Comparison of ENCODE assay signal across 8 mouse cellular contexts in the genomic region with DNA sequence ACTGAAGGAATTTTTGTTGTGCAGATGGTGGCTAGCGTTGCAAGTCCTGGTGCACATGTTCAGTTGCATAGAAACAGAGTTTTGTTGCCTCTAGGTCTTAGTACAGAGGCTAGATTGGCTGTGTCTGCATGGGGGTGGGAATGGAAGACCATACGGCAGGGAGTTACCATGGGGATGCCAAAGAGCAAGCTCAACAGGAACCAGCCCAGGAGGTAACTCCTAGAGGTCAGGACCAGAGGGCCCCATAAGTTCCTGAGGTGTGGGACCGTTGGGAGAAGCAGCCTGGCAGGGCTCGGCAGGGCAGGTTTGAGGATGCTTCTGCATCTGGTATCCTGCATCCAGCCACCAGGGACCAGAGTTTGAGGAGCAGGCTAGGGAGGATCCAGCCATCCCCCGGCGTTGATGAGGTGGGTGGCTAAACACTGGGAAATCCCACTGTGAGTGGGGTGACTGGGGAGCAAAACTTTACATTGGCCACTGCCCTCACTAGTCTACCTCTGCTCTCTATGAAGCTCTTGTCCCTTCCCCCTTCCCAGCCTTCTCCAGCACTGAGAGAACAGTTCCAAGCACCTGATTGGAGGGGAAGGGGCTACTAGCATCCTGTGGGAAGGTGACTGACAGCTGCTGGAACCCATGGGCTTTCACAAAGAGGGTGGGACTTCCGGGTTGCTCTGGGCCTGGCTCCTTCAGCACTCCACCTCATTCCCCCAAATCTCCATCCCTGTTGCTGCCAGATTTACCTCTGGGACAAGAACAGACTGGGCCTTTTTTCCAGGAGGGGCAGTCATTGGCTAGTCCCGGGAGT. TPM values are rescaled to one million over a fixed set of nuclear protein-coding genes. Genes with fewer than 3 reads are reported as not detected.
DNase-seq lines count a peak whose midpoint lies in the region; ATAC-seq and TF ChIP-seq lines count a peak whose summit lies in the region.

No protein-coding gene starts in this region.

- H3K4me2 ChIP-seq in kidney, embryonic 14.5 days (replicated peaks; ENCODE audit: low read depth, low read length): peak overlapping the region; percentile 97
- peak overlapping the region; percentile 96 for H3K4me2 ChIP-seq in heart, embryonic 14.5 days (ENCODE audit: low read length)
- H3K4me2 ChIP-seq in stomach, postnatal 0 days (replicated peaks; ENCODE audit: low read depth): peak overlapping the region; percentile 90

- peak overlapping the region; percentile 90 for H3K4me3 ChIP-seq in kidney, embryonic 14.5 days (ENCODE audit: low read length)
- peak overlapping the region; percentile 71 for H3K4me3 ChIP-seq in brown adipose tissue, adult 24 weeks (ENCODE audit: insufficient read depth, low read depth, low read length)
- peak overlapping the region; percentile 87 to 97 for H3K4me3 ChIP-seq in heart, embryonic 14.5 days (ENCODE audit: control insufficient read depth in 1 of 2, insufficient read depth in 1 of 2, low read depth in 1 of 2, low read length in 2 of 2)
- peak overlapping the region; percentile 79 for H3K4me3 ChIP-seq in stomach, postnatal 0 days (ENCODE audit: low read depth, low read length)

- H3K9ac ChIP-seq in kidney, embryonic 14.5 days (ENCODE audit: low read depth, low read length): peak overlapping the region; percentile 85
- peak overlapping the region; percentile 88 for H3K9ac ChIP-seq in heart, embryonic 14.5 days (ENCODE audit: low read length)
- peak overlapping the region; percentile 41 for H3K9ac ChIP-seq in stomach, postnatal 0 days (ENCODE audit: low read length)

- peak; percentile 45 for ATAC-seq in kidney, embryonic 14.5 days (ENCODE audit: low FRiP score, low TSS enrichment)
- no peak for ATAC-seq in heart, embryonic 14.5 days (ENCODE audit: insufficient number of reproducible peaks, insufficient read depth, low FRiP score, low read depth)
- no peak for ATAC-seq in stomach, postnatal 0 days (ENCODE audit: low FRiP score, low TSS enrichment)

- no peaks in the 10 kb centered on the region for H3K27me3 ChIP-seq in kidney, embryonic 14.5 days (ENCODE audit: control insufficient read depth, insufficient read depth, low read length)
- no peaks in the 10 kb centered on the region for H3K27me3 ChIP-seq in heart, embryonic 14.5 days (ENCODE audit: control insufficient read depth, insufficient read depth, low read length)
- H3K27me3 ChIP-seq in stomach, postnatal 0 days (ENCODE audit: control insufficient read depth, insufficient read depth, low read length): no peaks in the 10 kb centered on the region

- 6% methylated on average over 8 of the region's 8 CpGs for WGBS in kidney, embryonic 14.5 days
- WGBS in heart, embryonic 14.5 days: 14% methylated on average over 8 of the region's 8 CpGs
- WGBS in stomach, postnatal 0 days: 8% methylated on average over 8 of the region's 8 CpGs

- no peaks in the 10 kb centered on the region for H3K9me3 ChIP-seq in kidney, embryonic 14.5 days (ENCODE audit: control insufficient read depth, low read length)
- H3K9me3 ChIP-seq in heart, embryonic 14.5 days (ENCODE audit: control insufficient read depth, low read length): no peaks in the 10 kb centered on the region
- H3K9me3 ChIP-seq in stomach, postnatal 0 days (ENCODE audit: control insufficient read depth, low read length): no peaks in the 10 kb centered on the region

- H3K4me1 ChIP-seq in kidney, embryonic 14.5 days (ENCODE audit: control insufficient read depth, insufficient read depth, low read length): peaks cover 16% of the 10 kb centered on the region
- peaks cover 7% of the 10 kb centered on the region; the same call in 1 of the 2 replicates for H3K4me1 ChIP-seq in brown adipose tissue, adult 24 weeks (ENCODE audit: control insufficient read depth, insufficient read depth, insufficient read length, low read length)
- peaks cover 15 to 21% of the 10 kb centered on the region in 2 experiments for H3K4me1 ChIP-seq in heart, embryonic 14.5 days (ENCODE audit: control insufficient read depth in 2 of 2, insufficient read depth in 2 of 2, low read length in 2 of 2)
- peaks cover 3% of the 10 kb centered on the region; the same call in 1 of the 2 replicates for H3K4me1 ChIP-seq in stomach, postnatal 0 days (replicated peaks; ENCODE audit: control insufficient read depth, insufficient read depth)

- TF ChIP-seq EP300 in stomach, postnatal 0 days (optimal IDR thresholded peaks at IDR 0.05): no peak

- DNase-seq in kidney, adult 8-10 months: no peak
- DNase-seq in layer of hippocampus, adult 9-11 months: peak; percentile 75
- DNase-seq in mesoderm, embryonic 11.5 days (ENCODE audit: low read depth, low spot score): peak; percentile 88
- DNase-seq in stomach, postnatal 0 days (ENCODE audit: low spot score): peak; percentile 34
- DNase-seq in gastrocnemius, postnatal 25 days: no peak

- TF ChIP-seq CTCF in stomach, postnatal 0 days (IDR thresholded peaks at IDR 0.05; ENCODE audit: low read depth): no peak

- no peak overlapping the region for H3K27ac ChIP-seq in kidney, embryonic 14.5 days (ENCODE audit: low read depth, low read length)
- H3K27ac ChIP-seq in brown adipose tissue, adult 24 weeks (replicated peaks; ENCODE audit: low read depth, low read length): no peak overlapping the region
- H3K27ac ChIP-seq in heart, embryonic 14.5 days (replicated peaks in 1 of 2; ENCODE audit: control insufficient read depth in 1 of 2, insufficient read depth in 1 of 2, low read depth in 2 of 2, low read length in 2 of 2): no peak overlapping the region
- H3K27ac ChIP-seq in stomach, postnatal 0 days (replicated peaks): no peak overlapping the region

- H3K36me3 ChIP-seq in kidney, embryonic 14.5 days (ENCODE audit: control insufficient read depth, insufficient read depth, low read length): peaks cover 21% of the 10 kb centered on the region; the same call in 1 of the 2 replicates
- H3K36me3 ChIP-seq in heart, embryonic 14.5 days (ENCODE audit: control insufficient read depth, insufficient read depth, low read length): peaks cover 30% of the 10 kb centered on the region
- peaks cover 6% of the 10 kb centered on the region for H3K36me3 ChIP-seq in stomach, postnatal 0 days (ENCODE audit: control insufficient read depth, insufficient read depth, low read length)

RNA-seq across cellular contexts. Expression of gene Hdgfl2, which starts 1.5 kb away (rescaled TPM):
- polyA plus RNA-seq in kidney, embryonic 14.5 days (2014; fragmentation: Nextera tagmentation; extraction: Ambion mirVana): 85.1 and 118 TPM in 2 replicates
- polyA plus RNA-seq in brown adipose tissue, adult 24 weeks (2012; ENCODE audit: insufficient read depth, insufficient read length, missing spikeins): 17.6 and 19.3 TPM in 2 replicates
- polyA plus RNA-seq in heart, embryonic 14.5 days (2014; fragmentation: Nextera tagmentation; extraction: Ambion mirVana): 56.5 and 57.5 TPM in 2 replicates
- 37.8 and 38.4 TPM in 2 replicates for polyA plus RNA-seq in stomach, postnatal 0 days (2015; fragmentation: Nextera tagmentation; extraction: Ambion mirVana)
- total RNA-seq in gastrocnemius, postnatal 25 days (2021): 10 to 100 TPM; 21.5 to 24.2 TPM

RNA-seq across cellular contexts. Expression of gene Ubxn6, which starts 6.2 kb away (rescaled TPM):
- polyA plus RNA-seq in kidney, embryonic 14.5 days (2014; fragmentation: Nextera tagmentation; extraction: Ambion mirVana): 34.4 and 42.8 TPM in 2 replicates
- 41.1 and 69.6 TPM in 2 replicates for polyA plus RNA-seq in brown adipose tissue, adult 24 weeks (2012; ENCODE audit: insufficient read depth, insufficient read length, missing spikeins)
- polyA plus RNA-seq in heart, embryonic 14.5 days (2014; fragmentation: Nextera tagmentation; extraction: Ambion mirVana): 41.3 and 42.5 TPM in 2 replicates
- polyA plus RNA-seq in stomach, postnatal 0 days (2015; fragmentation: Nextera tagmentation; extraction: Ambion mirVana): 43.0 and 45.1 TPM in 2 replicates
- 10 to 100 TPM; 42.7 to 46.1 TPM for total RNA-seq in gastrocnemius, postnatal 25 days (2021)

RNA-seq across cellular contexts. Expression of gene Plin4, which starts 28.6 kb away (rescaled TPM):
- 0.08 and 0.17 TPM in 2 replicates for polyA plus RNA-seq in kidney, embryonic 14.5 days (2014; fragmentation: Nextera tagmentation; extraction: Ambion mirVana)
- 195 and 205 TPM in 2 replicates for polyA plus RNA-seq in brown adipose tissue, adult 24 weeks (2012; ENCODE audit: insufficient read depth, insufficient read length, missing spikeins)
- 0.15 and 0.19 TPM in 2 replicates for polyA plus RNA-seq in heart, embryonic 14.5 days (2014; fragmentation: Nextera tagmentation; extraction: Ambion mirVana)
- polyA plus RNA-seq in stomach, postnatal 0 days (2015; fragmentation: Nextera tagmentation; extraction: Ambion mirVana): 0.95 and 1.4 TPM in 2 replicates
- total RNA-seq in gastrocnemius, postnatal 25 days (2021): 100 to 1,000 TPM; 177 to 234 TPM

RNA-seq across cellular contexts. Expression of gene Plin5, which starts 36.4 kb away (rescaled TPM):
- 1.1 and 1.3 TPM in 2 replicates for polyA plus RNA-seq in kidney, embryonic 14.5 days (2014; fragmentation: Nextera tagmentation; extraction: Ambion mirVana)
- 138 and 171 TPM in 2 replicates for polyA plus RNA-seq in brown adipose tissue, adult 24 weeks (2012; ENCODE audit: insufficient read depth, insufficient read length, missing spikeins)
- polyA plus RNA-seq in heart, embryonic 14.5 days (2014; fragmentation: Nextera tagmentation; extraction: Ambion mirVana): 0.88 and 1.1 TPM in 2 replicates
- 0.48 and 0.65 TPM in 2 replicates for polyA plus RNA-seq in stomach, postnatal 0 days (2015; fragmentation: Nextera tagmentation; extraction: Ambion mirVana)
- 10 to 100 TPM; 27.7 to 29.0 TPM for total RNA-seq in gastrocnemius, postnatal 25 days (2021)

RNA-seq across cellular contexts. Expression of gene Chaf1a, which starts 40.7 kb away (rescaled TPM):
- 14.1 and 25.4 TPM in 2 replicates for polyA plus RNA-seq in kidney, embryonic 14.5 days (2014; fragmentation: Nextera tagmentation; extraction: Ambion mirVana)
- 0.99 and 2.7 TPM in 2 replicates for polyA plus RNA-seq in brown adipose tissue, adult 24 weeks (2012; ENCODE audit: insufficient read depth, insufficient read length, missing spikeins)
- 9.0 and 9.2 TPM in 2 replicates for polyA plus RNA-seq in heart, embryonic 14.5 days (2014; fragmentation: Nextera tagmentation; extraction: Ambion mirVana)
- 4.5 and 5.0 TPM in 2 replicates for polyA plus RNA-seq in stomach, postnatal 0 days (2015; fragmentation: Nextera tagmentation; extraction: Ambion mirVana)
- total RNA-seq in gastrocnemius, postnatal 25 days (2021): 1 to 10 TPM in 1 of 2 experiments, under 1 TPM in 1; 0.79 to 1.3 TPM

Comparison
In these comparisons a context has a peak if more than half of its experiments do, and no peak if none do; other contexts are left out.
1. DNase-seq: peak in layer of hippocampus, adult 9-11 months (single experiment), mesoderm, embryonic 11.5 days (single experiment) and stomach, postnatal 0 days (single experiment); none in kidney, adult 8-10 months (0 of 2) and gastrocnemius, postnatal 25 days (single experiment).
2. RNA of gene Plin4, which starts 28.6 kb away (polyA plus RNA-seq): 195 to 205 TPM in brown adipose tissue, adult 24 weeks; 0.95 to 1.4 TPM in stomach, postnatal 0 days, 0.15 to 0.19 TPM in heart, embryonic 14.5 days and 0.08 to 0.17 TPM in kidney, embryonic 14.5 days; every median in the first group is over 10 times any median in the second.
3. Peak in every context shown above with its lines, with median percentiles within 50 percentile points of each other: H3K4me2 ChIP-seq, H3K4me3 ChIP-seq and H3K9ac ChIP-seq.